Mouse (Mus musculus) midbrain, embryonic 10.5 days (tissue): ENCODE measurements around the gene Spata25. TPM values are rescaled to one million over a fixed set of nuclear protein-coding genes. Genes with fewer than 3 reads are reported as not detected.

ENCODE experiments used
- DNase-seq: peaks from one replicate; pipeline ENCODE4 v3.0.0-alpha.2; 2017; ENCODE audit warnings: low spot score
- H3K27ac ChIP-seq: fragments of 300-500 bp; sonication (generic); replicated peaks from 2 replicates; pipeline ENCODE4 v1.5.1; 2016; ENCODE audit warnings: mild to moderate bottlenecking
- H3K27me3 ChIP-seq: fragments of 300-500 bp; sonication (generic); 2 replicates; pipeline ENCODE4 v1.6.1; 2016; ENCODE audit warnings: low read depth, mild to moderate bottlenecking; ENCODE audit not compliant: poor library complexity, severe bottlenecking
- H3K36me3 ChIP-seq: fragments of 300-500 bp; sonication (generic); 2 replicates; pipeline ENCODE4 v1.6.1; 2016; ENCODE audit warnings: mild to moderate bottlenecking, moderate library complexity
- H3K4me1 ChIP-seq: fragments of 300-500 bp; sonication (generic); 2 replicates; pipeline ENCODE4 v1.6.1; 2016
- H3K4me3 ChIP-seq: fragments of 300-500 bp; sonication (generic); 2 replicates; pipeline ENCODE4 v1.5.1; 2016; ENCODE audit warnings: mild to moderate bottlenecking, moderate library complexity
- H3K9me3 ChIP-seq: fragments of 300-500 bp; sonication (generic); replicated peaks from 2 replicates; pipeline ENCODE4 v1.6.1; 2016; ENCODE audit warnings: mild to moderate bottlenecking
- WGBS: fragments of 180-500 bp; shearing (Covaris S2); methylation state at CpG from one replicate; pipeline ENCODE4 v1.1.7; 2016; 5-methylcytosine and 5-hydroxymethylcytosine counted together
- polyA plus RNA-seq: library from polyadenylated mRNA; unstranded; fragments of >200 nt; fragmentation: Nextera tagmentation; extraction: Ambion mirVana; gene quantifications from 2 replicates; pipeline ENCODE4 v1.2.1, GENCODE M21; 2016

The Spata25 gene
- polyA plus RNA-seq, 1 experiment from 2014 or later, result not detected

DNA sequence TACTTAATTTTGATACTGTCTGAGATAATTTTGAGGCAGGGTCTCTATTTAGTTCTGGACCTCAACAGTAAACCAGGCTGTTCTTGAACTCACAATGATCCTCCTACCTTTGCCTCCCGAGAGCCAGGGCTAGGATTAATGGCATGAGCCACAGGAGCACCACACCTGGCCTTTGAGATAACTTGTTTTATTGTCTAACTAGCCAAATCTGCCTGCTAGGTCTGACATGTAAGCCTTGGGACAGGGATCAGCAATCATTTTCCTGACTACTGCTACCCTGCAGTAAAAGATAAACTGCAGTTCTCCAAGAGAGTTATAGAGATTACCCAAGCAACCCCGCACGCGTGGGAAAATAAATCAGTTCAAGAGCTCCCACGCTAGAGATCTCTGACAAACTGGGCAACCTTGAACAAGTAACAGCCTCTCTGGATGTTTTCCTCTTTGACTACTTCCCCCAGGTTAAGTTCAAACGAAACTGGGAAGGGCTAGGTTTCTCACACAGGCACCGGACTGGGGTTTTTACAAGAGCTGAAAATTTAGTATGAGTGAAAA is 43.4 kb downstream of the Spata25 start:
- peak overlapping the region; percentile 88 for H3K27ac ChIP-seq
- H3K9me3 ChIP-seq, result no peaks in the 10 kb centered on the region
- peaks cover 13% of the 10 kb centered on the region; the same call in 1 of the 2 replicates for H3K27me3 ChIP-seq
- peak overlapping the region; percentile 77 for H3K4me3 ChIP-seq
- no peak for DNase-seq
- H3K4me1 ChIP-seq, result peaks cover 34% of the 10 kb centered on the region
- H3K36me3 ChIP-seq, result peaks cover 14% of the 10 kb centered on the region
- 20% methylated on average over 7 of the region's 7 CpGs for WGBS

DNA sequence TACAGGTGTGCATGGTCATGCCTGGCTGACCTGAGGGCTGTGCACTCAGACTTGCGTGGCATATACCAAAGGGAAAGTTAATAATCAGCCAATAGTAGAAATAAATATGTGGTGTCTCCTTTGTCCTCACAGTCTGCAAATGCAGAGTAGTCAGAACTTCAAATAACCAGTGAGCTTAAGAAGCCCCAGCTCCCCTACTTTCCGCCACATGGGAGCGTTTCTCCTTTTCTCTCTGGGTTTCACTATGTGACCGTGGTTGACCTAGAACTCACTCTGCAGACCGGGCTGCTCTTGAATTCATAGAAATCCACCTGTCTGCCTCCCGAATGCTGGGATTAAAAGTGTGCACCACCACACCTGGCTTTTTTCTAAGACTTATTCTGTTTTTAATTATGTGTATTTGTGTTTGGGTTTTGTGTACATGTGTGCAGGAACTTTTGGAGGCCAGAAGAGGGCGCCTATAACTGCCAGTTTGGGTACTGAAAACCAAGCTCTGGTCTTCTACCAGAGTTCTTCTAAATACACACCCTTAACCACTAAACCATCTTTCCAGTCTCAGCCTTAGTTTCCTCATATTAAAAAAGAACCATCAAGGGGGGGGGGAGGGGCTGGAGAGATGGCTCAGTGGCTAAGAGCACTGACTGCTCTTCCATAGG is 44.3 kb downstream of the Spata25 start:
- Histone ChIP-seq H3K4me3 (no peak overlapping the region), H3K27ac (no peak overlapping the region), H3K36me3 (peaks cover 9% of the 10 kb centered on the region), H3K4me1 (peaks cover 34% of the 10 kb centered on the region), H3K9me3 (no peaks in the 10 kb centered on the region), H3K27me3 (peaks cover 13% of the 10 kb centered on the region; the same call in 1 of the 2 replicates)
- DNase-seq, result no peak
- 75% methylated on average over 7 of the region's 7 CpGs for WGBS

DNA sequence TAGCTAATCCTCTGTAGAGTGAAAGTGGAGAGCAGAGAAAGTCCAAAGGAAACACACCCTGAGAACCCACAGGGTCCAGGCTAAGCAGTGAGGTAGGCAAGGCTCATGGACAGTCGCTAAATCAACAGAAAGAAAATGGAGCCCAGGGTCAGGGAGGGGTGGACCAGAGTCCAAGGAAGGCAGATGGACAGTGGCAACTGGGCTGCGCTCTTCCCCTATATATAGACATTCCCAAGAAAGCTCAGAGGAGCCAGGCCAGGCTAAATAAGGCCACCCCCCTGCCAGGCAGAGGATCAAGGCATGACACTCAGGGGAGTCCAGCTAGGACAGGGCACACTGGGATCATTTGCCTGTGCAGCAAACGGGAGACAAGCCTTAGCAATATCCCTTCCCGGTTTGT is 46.5 kb downstream of the Spata25 start:
- DNase-seq, result no peak
- Histone ChIP-seq H3K4me1 (peaks cover 23% of the 10 kb centered on the region), H3K27ac (no peak overlapping the region), H3K9me3 (no peaks in the 10 kb centered on the region), H3K36me3 (no peaks in the 10 kb centered on the region), H3K27me3 (peaks cover 10% of the 10 kb centered on the region; the same call in 1 of the 2 replicates), H3K4me3 (no peak overlapping the region)
- WGBS, result 75% methylated on average over 4 of the region's 4 CpGs

DNA sequence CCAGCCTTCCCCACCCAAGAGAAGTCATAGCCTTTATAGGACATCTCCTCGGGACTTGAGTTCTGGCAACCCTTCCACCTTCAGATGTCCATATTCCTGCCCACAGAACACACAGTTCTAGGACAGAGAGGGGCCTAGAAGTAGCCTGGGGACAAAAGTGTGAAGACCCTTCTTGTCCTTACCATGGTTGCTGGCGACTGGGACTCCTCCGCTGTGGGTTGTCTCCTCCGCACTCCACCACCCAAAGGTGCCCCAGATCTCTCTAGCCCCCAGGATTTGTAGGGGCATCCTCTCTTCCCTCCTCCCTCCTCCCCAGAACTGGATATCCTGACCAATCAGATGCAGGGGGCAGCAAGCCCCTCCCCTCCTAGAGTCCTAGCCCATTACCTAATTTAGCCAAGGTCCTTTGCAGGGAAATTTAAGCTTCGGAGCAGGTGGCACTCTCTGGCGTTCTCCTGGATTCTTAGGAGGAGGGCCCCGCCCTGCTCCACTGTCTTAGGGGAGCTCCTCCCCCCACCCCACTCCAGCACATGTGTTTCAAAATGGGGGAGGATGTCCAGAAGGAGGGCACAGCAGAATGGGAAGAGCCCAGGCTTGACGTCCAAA is 48.8 kb downstream of the Spata25 start, which contains the start of gene Tnnc2:
Gene Tnnc2 (minus strand): TSS at position 487 of the 606 bp plus-strand sequence.
- DNase-seq, result no peak
- Histone ChIP-seq H3K4me1 (peaks cover under 1% of the 10 kb centered on the region), H3K9me3 (no peaks in the 10 kb centered on the region), H3K36me3 (no peaks in the 10 kb centered on the region), H3K27me3 (peaks cover 2% of the 10 kb centered on the region; the same call in 1 of the 2 replicates), H3K27ac (no peak within 1 kb of the TSS), H3K4me3 (no peak within 1 kb of the TSS)
- 72% methylated on average over 8 of the region's 8 CpGs for WGBS

DNA sequence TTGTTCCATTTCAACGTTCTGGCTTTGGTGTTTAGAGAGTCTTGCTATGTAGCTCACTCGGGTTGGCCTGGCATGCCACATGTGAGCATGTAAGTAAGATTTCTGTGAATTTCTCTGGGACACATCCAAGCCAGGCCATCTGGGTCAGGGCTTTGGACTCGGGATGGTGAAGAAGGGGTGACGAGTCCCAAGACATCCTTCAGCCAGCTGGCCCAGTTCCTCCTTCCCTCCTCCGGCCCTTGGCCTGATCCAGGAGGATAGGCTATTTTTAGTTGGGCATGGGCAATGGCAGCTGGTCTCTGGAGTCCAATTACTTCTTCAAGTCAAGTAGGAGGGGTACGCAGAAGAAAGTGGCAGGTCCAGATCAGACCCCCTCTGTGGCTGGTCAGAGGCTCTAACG is 49.5 kb downstream of the Spata25 start:
- Histone ChIP-seq H3K27me3 (no peaks in the 10 kb centered on the region), H3K36me3 (no peaks in the 10 kb centered on the region), H3K4me1 (no peaks in the 10 kb centered on the region), H3K27ac (no peak overlapping the region), H3K9me3 (no peaks in the 10 kb centered on the region), H3K4me3 (no peak overlapping the region)
- no peak for DNase-seq
- WGBS, result 88% methylated on average over 7 of the region's 7 CpGs

DNA sequence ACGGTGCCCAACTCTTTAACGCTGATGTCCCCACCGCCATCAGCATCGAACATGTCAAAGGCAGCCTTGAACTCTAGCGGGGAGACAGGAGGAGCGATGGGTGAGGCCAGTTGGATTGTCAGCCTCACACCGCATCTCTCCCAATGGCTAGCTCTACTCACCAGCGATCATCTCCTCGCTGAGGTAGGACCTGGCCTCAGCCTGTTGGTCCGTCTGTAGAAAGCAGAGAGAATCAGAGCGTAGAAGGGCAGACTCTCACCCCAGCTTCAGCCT is 50.4 kb downstream of the Spata25 start:
- Histone ChIP-seq H3K9me3 (no peaks in the 10 kb centered on the region), H3K27ac (no peak overlapping the region), H3K4me3 (no peak overlapping the region), H3K4me1 (no peaks in the 10 kb centered on the region; the same call in 1 of the 2 replicates), H3K27me3 (no peaks in the 10 kb centered on the region), H3K36me3 (peaks cover 6% of the 10 kb centered on the region)
- WGBS, result 94% methylated on average over 11 of the region's 11 CpGs
- DNase-seq, result no peak

DNA sequence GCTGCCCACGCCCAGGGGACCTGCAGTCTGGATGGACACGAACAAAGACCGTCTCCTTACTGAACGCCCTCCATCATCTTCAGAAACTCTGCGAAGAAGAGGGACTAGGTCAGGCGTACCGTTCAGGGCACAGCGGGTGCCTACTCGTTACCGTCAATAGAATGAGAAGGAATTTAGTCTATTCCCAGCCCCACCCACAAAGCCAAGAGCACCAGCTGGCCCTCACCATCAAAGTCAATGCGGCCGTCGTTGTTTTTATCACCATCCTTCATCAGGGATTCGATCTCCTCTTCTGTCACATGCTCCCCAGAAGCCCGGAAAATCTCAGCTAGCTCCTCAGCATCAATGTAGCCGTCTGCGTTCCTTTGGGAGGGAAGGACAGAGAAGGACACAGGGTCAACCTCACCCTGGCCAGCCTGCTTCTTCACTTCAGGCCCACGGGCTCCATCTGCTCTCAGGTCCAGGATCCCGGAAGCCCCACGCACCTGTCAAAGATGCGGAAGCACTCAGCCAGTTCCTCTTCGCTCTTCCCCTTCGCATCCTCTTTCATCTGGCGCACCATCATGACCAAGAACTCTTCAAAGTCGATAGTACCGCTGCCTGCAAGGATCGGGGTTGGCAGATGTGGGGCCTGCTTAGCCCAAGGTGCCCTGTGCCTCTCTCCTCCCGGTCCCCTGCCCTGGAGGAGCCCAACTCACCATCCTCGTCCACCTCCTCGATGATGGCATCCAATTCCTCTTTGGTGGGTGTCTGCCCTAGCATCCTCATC is 50.9 kb downstream of the Spata25 start:
- DNase-seq, result no peak
- WGBS, result 86% methylated on average over 30 of the region's 30 CpGs

DNA sequence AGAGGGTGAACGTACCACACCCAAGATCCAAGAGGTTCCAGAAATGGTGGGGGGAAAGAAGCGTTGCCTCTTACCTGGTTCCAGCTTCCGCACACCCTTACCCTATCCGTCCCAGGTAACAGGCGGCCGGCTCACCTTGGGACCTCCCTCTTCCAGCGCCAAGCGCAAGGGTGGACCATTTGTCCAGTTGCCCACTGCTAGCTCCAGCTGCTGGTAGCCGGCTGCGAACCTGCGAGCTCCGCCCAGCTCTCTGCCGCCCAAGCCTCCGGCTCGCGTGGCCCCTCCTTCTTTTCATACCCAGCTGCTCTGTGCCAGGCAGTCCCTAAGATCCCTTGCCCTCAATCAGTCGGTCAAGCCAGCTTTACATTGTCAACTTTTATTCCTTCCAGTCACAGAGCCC is 51.5 kb downstream of the Spata25 start:
- H3K27me3 ChIP-seq, result no peaks in the 10 kb centered on the region
- no peaks in the 10 kb centered on the region for H3K9me3 ChIP-seq
- no peak for DNase-seq
- WGBS, result 64% methylated on average over 17 of the region's 17 CpGs
- peaks cover 17% of the 10 kb centered on the region for H3K36me3 ChIP-seq
- no peak overlapping the region for H3K4me3 ChIP-seq
- peaks cover 6% of the 10 kb centered on the region for H3K4me1 ChIP-seq
- no peak overlapping the region for H3K27ac ChIP-seq

More for the DNA sequence above, 50.9 kb downstream of the Spata25 start:
- H3K4me3 ChIP-seq, result no peak overlapping the region
- H3K27ac ChIP-seq, result no peak overlapping the region
- peaks cover 11% of the 10 kb centered on the region for H3K36me3 ChIP-seq
- no peaks in the 10 kb centered on the region; the same call in 1 of the 2 replicates for H3K4me1 ChIP-seq
- no peaks in the 10 kb centered on the region for H3K9me3 ChIP-seq
- no peaks in the 10 kb centered on the region for H3K27me3 ChIP-seq

Other genes starting within 250 kb of the Spata25 start
- gene Wfdc6a, start 243.1 kb downstream of the Spata25 start, polyA plus RNA-seq, result not detected in 2 replicates
- not detected in 2 replicates for gene Eppin, start 234.9 kb downstream of the Spata25 start, polyA plus RNA-seq
- not detected in 2 replicates for gene Wfdc6b, start 215.0 kb downstream of the Spata25 start, polyA plus RNA-seq
- not detected in 2 replicates for gene Wfdc8, start 214.9 kb downstream of the Spata25 start, polyA plus RNA-seq
- gene Wfdc16, start 189.7 kb downstream of the Spata25 start, polyA plus RNA-seq, result not detected in 2 replicates
- gene Wfdc10, start 172.5 kb downstream of the Spata25 start, polyA plus RNA-seq, result not detected in 2 replicates
- not detected in 2 replicates for gene Wfdc9, start 172.0 kb downstream of the Spata25 start, polyA plus RNA-seq
- not detected in 2 replicates for gene Wfdc11, start 154.4 kb downstream of the Spata25 start, polyA plus RNA-seq
- not detected in 2 replicates for gene Wfdc13, start 143.4 kb downstream of the Spata25 start, polyA plus RNA-seq
- not detected in 2 replicates for gene Spint4, start 130.0 kb downstream of the Spata25 start, polyA plus RNA-seq
- not detected in 2 replicates for gene Spint5, start 113.2 kb downstream of the Spata25 start, polyA plus RNA-seq
- gene Wfdc3, start 82.6 kb downstream of the Spata25 start, polyA plus RNA-seq, result 0.94 and 1.2 TPM in 2 replicates
- 80.1 and 80.2 TPM in 2 replicates for gene Dnttip1, start 82.6 kb downstream of the Spata25 start, polyA plus RNA-seq
- 575 and 639 TPM in 2 replicates for gene Ube2c, start 58.6 kb downstream of the Spata25 start, polyA plus RNA-seq
- not detected in 2 replicates for gene Tnnc2, start 48.6 kb downstream of the Spata25 start, polyA plus RNA-seq
- gene Snx21, start 42.7 kb downstream of the Spata25 start, polyA plus RNA-seq, result 12.0 and 12.3 TPM in 2 replicates
- gene Acot8, start 23.7 kb downstream of the Spata25 start, polyA plus RNA-seq, result 14.9 and 15.3 TPM in 2 replicates
- 9.7 and 11.6 TPM in 2 replicates for gene Zswim3, start 23.4 kb downstream of the Spata25 start, polyA plus RNA-seq
- gene Zswim1, start 5.9 kb downstream of the Spata25 start, polyA plus RNA-seq, result 24.7 and 25.3 TPM in 2 replicates
- 85.7 and 98.2 TPM in 2 replicates for gene Ctsa, start 4.3 kb upstream of the Spata25 start, polyA plus RNA-seq
- 3.8 and 5.4 TPM in 2 replicates for gene Neurl2, start 4.9 kb upstream of the Spata25 start, polyA plus RNA-seq
- gene Pltp, start 29.2 kb upstream of the Spata25 start, polyA plus RNA-seq, result 67.9 and 86.2 TPM in 2 replicates
- 73.8 and 93.8 TPM in 2 replicates for gene Pcif1, start 50.8 kb upstream of the Spata25 start, polyA plus RNA-seq
- gene Zfp335, start 83.2 kb upstream of the Spata25 start, polyA plus RNA-seq, result 14.1 and 17.1 TPM in 2 replicates
- gene Mmp9, start 112.2 kb upstream of the Spata25 start, polyA plus RNA-seq, result 0.39 and 0.97 TPM in 2 replicates
- 0.99 and 2.1 TPM in 2 replicates for gene Slc12a5, start 132.3 kb upstream of the Spata25 start, polyA plus RNA-seq
- 95.1 and 109 TPM in 2 replicates for gene Ncoa5, start 206.3 kb upstream of the Spata25 start, polyA plus RNA-seq
- gene Cd40, start 227.1 kb upstream of the Spata25 start, polyA plus RNA-seq, result 6.4 and 8.1 TPM in 2 replicates